Mouse (Mus musculus): ENCODE results near the gene Tmc5. TPM values are rescaled to one million over a fixed set of nuclear protein-coding genes. Genes with fewer than 3 reads are reported as not detected.

Gene Tmc5
- total RNA-seq (2014; rRNA removed), result 0.47 and 0.66 TPM in 2 replicates
- 0.22 and 0.31 TPM in 2 replicates for polyA plus RNA-seq (2015; fragmentation: Nextera tagmentation; extraction: Ambion mirVana)

- TF ChIP-seq CTCF (IDR thresholded peaks at IDR 0.05), result no peak
- peak within 1 kb of the TSS; percentile 26 for H3K4me3 ChIP-seq (ENCODE audit: low read depth, low read length)
- H3K36me3 ChIP-seq (ENCODE audit: insufficient read depth, low read length), result no peaks in the 10 kb centered on the region
- ATAC-seq (ENCODE audit: low FRiP score), result no peak
- peaks cover 13% of the 10 kb centered on the region; the same call in 1 of the 2 replicates for H3K4me1 ChIP-seq (ENCODE audit: insufficient read depth, low read length)
- no peak for DNase-seq (ENCODE audit: low spot score)
- peak within 1 kb of the TSS; percentile 50 for H3K4me2 ChIP-seq (ENCODE audit: low read depth, low read length, poor library complexity, severe bottlenecking)
- H3K9ac ChIP-seq (replicated peaks; ENCODE audit: low read length, poor library complexity, severe bottlenecking), result no peak within 1 kb of the TSS; the same call in 1 of the 2 replicates
- 5% methylated on average over 23 of the region's 23 CpGs for WGBS
- H3K27me3 ChIP-seq (ENCODE audit: insufficient read depth, low read length), result peaks cover 15% of the 10 kb centered on the region
- H3K27ac ChIP-seq (ENCODE audit: low read depth, low read length), result no peak within 1 kb of the TSS
- no peaks in the 10 kb centered on the region for H3K9me3 ChIP-seq (ENCODE audit: low read length)
These were observed at the start of gene Tmc5 for GRCm38 (mm10) chr7:118597201-118597600. Gene Tmc5 (plus strand): TSS chr7:118597297.

GRCm38 (mm10) chr7:118547451-118547850, 49.6 kb upstream of the Tmc5 start:
- DNase-seq (ENCODE audit: low spot score) (no peak), ATAC-seq (ENCODE audit: low FRiP score) (no peak)
- Histone ChIP-seq H3K9ac (replicated peaks; ENCODE audit: low read length, poor library complexity, severe bottlenecking) (no peak overlapping the region), H3K4me2 (ENCODE audit: low read depth, low read length, poor library complexity, severe bottlenecking) (no peak overlapping the region), H3K4me3 (ENCODE audit: low read depth, low read length) (no peak overlapping the region), H3K36me3 (ENCODE audit: insufficient read depth, low read length) (peaks cover 41% of the 10 kb centered on the region), H3K4me1 (ENCODE audit: insufficient read depth, low read length) (no peaks in the 10 kb centered on the region), H3K27me3 (ENCODE audit: insufficient read depth, low read length) (no peaks in the 10 kb centered on the region), H3K27ac (ENCODE audit: low read depth, low read length) (no peak overlapping the region), H3K9me3 (ENCODE audit: low read length) (0 out of 2 replicates have a peak, but pooled peaks cover under 1% of the 10 kb centered on the region)
- TF ChIP-seq CTCF (IDR thresholded peaks at IDR 0.05), result no peak
- 86% methylated on average over 10 of the region's 10 CpGs for WGBS

GRCm38 (mm10) chr7:118553881-118554280, 43.2 kb upstream of the Tmc5 start:
- no peaks in the 10 kb centered on the region for H3K27me3 ChIP-seq (ENCODE audit: insufficient read depth, low read length)
- H3K36me3 ChIP-seq (ENCODE audit: insufficient read depth, low read length), result peaks cover 31% of the 10 kb centered on the region
- TF ChIP-seq CTCF (IDR thresholded peaks at IDR 0.05), result 0 out of 2 replicates have a peak, but pooled peaks have one; percentile 3
- no peak for DNase-seq (ENCODE audit: low spot score)
- no peak overlapping the region for H3K9ac ChIP-seq (replicated peaks; ENCODE audit: low read length, poor library complexity, severe bottlenecking)
- 0 out of 2 replicates have a peak, but pooled peaks cover 2% of the 10 kb centered on the region for H3K9me3 ChIP-seq (ENCODE audit: low read length)
- no peaks in the 10 kb centered on the region for H3K4me1 ChIP-seq (ENCODE audit: insufficient read depth, low read length)
- H3K4me2 ChIP-seq (ENCODE audit: low read depth, low read length, poor library complexity, severe bottlenecking), result no peak overlapping the region
- H3K27ac ChIP-seq (ENCODE audit: low read depth, low read length), result no peak overlapping the region
- no peak overlapping the region for H3K4me3 ChIP-seq (ENCODE audit: low read depth, low read length)
- 74% methylated on average over 4 of the region's 4 CpGs for WGBS
- ATAC-seq (ENCODE audit: low FRiP score), result no peak

GRCm38 (mm10) chr7:118554290-118554689, 42.8 kb upstream of the Tmc5 start:
- H3K36me3 ChIP-seq (ENCODE audit: insufficient read depth, low read length), result peaks cover 28% of the 10 kb centered on the region

GRCm38 (mm10) chr7:118569121-118569543, 28.0 kb upstream of the Tmc5 start:
- ATAC-seq (ENCODE audit: low FRiP score) (peak; percentile 23; the same call in 1 of the 2 replicates), DNase-seq (ENCODE audit: low spot score) (no peak)
- Histone ChIP-seq H3K27ac (ENCODE audit: low read depth, low read length) (no peak overlapping the region), H3K36me3 (ENCODE audit: insufficient read depth, low read length) (peaks cover 1% of the 10 kb centered on the region; the same call in 1 of the 2 replicates), H3K9ac (replicated peaks; ENCODE audit: low read length, poor library complexity, severe bottlenecking) (no peak overlapping the region), H3K9me3 (ENCODE audit: low read length) (0 out of 2 replicates have a peak, but pooled peaks cover 4% of the 10 kb centered on the region), H3K4me1 (ENCODE audit: insufficient read depth, low read length) (no peaks in the 10 kb centered on the region), H3K4me3 (ENCODE audit: low read depth, low read length) (no peak overlapping the region), H3K4me2 (ENCODE audit: low read depth, low read length, poor library complexity, severe bottlenecking) (no peak overlapping the region), H3K27me3 (ENCODE audit: insufficient read depth, low read length) (no peaks in the 10 kb centered on the region)
- TF ChIP-seq CTCF (IDR thresholded peaks at IDR 0.05), result no peak
- 50% methylated on average over 6 of the region's 6 CpGs for WGBS

More at GRCm38 (mm10) chr7:118554290-118554689, 42.8 kb upstream of the Tmc5 start:
- no peaks in the 10 kb centered on the region for H3K27me3 ChIP-seq (ENCODE audit: insufficient read depth, low read length)
- no peak overlapping the region for H3K4me3 ChIP-seq (ENCODE audit: low read depth, low read length)
- no peak overlapping the region for H3K9ac ChIP-seq (replicated peaks; ENCODE audit: low read length, poor library complexity, severe bottlenecking)
- H3K4me2 ChIP-seq (ENCODE audit: low read depth, low read length, poor library complexity, severe bottlenecking), result no peak overlapping the region
- 68% methylated on average over 2 of the region's 2 CpGs for WGBS
- no peak overlapping the region for H3K27ac ChIP-seq (ENCODE audit: low read depth, low read length)
- no peak for ATAC-seq (ENCODE audit: low FRiP score)
- no peaks in the 10 kb centered on the region for H3K4me1 ChIP-seq (ENCODE audit: insufficient read depth, low read length)
- DNase-seq (ENCODE audit: low spot score), result peak; percentile 16
- 0 out of 2 replicates have a peak, but pooled peaks cover 2% of the 10 kb centered on the region for H3K9me3 ChIP-seq (ENCODE audit: low read length)
- no peak for TF ChIP-seq CTCF (IDR thresholded peaks at IDR 0.05)

GRCm38 (mm10) chr7:118571350-118571749, 25.7 kb upstream of the Tmc5 start:
- ATAC-seq (ENCODE audit: low FRiP score), result no peak
- WGBS, result 44% methylated on average over 5 of the region's 5 CpGs
- TF ChIP-seq CTCF (IDR thresholded peaks at IDR 0.05), result no peak; the same call in 1 of the 2 replicates

More at GRCm38 (mm10) chr7:118571350-118571749, 25.7 kb upstream of the Tmc5 start:
- Histone ChIP-seq H3K9ac (replicated peaks; ENCODE audit: low read length, poor library complexity, severe bottlenecking) (no peak overlapping the region), H3K4me2 (ENCODE audit: low read depth, low read length, poor library complexity, severe bottlenecking) (no peak overlapping the region), H3K9me3 (ENCODE audit: low read length) (0 out of 2 replicates have a peak, but pooled peaks cover 4% of the 10 kb centered on the region), H3K27ac (ENCODE audit: low read depth, low read length) (no peak overlapping the region), H3K4me3 (ENCODE audit: low read depth, low read length) (no peak overlapping the region), H3K27me3 (ENCODE audit: insufficient read depth, low read length) (no peaks in the 10 kb centered on the region), H3K4me1 (ENCODE audit: insufficient read depth, low read length) (no peaks in the 10 kb centered on the region), H3K36me3 (ENCODE audit: insufficient read depth, low read length) (no peaks in the 10 kb centered on the region)
- no peak for DNase-seq (ENCODE audit: low spot score)
